Mouse (Mus musculus) erythroblast, embryonic 14.5 days (primary cell): ENCODE measurements around the gene Negr1. TPM values are rescaled to one million over a fixed set of nuclear protein-coding genes. Genes with fewer than 3 reads are reported as not detected.

Experiments
- H3K27me3 ChIP-seq: 2 replicates; pipeline ENCODE4 v1.6.1; 2012; ENCODE audit warnings: inconsistent platforms; ENCODE audit not compliant: control insufficient read depth
- H3K36me3 ChIP-seq: 2 replicates; pipeline ENCODE4 v1.6.1; 2012; ENCODE audit warnings: mild to moderate bottlenecking, inconsistent platforms; ENCODE audit not compliant: control insufficient read depth
- H3K4me1 ChIP-seq: 2 replicates; pipeline ENCODE4 v1.6.1; 2012; ENCODE audit warnings: inconsistent platforms; ENCODE audit not compliant: control insufficient read depth
- H3K4me3 ChIP-seq: replicated peaks from 2 replicates; pipeline ENCODE3; 2012; ENCODE audit warnings: moderate library complexity, mild to moderate bottlenecking, inconsistent platforms
- H3K9me3 ChIP-seq: 2 replicates; pipeline ENCODE4 v1.6.1; 2012; ENCODE audit warnings: low read length, inconsistent platforms, mixed read lengths; ENCODE audit not compliant: control insufficient read depth
- GATA1 ChIP-seq: IDR thresholded peaks from 2 replicates; pipeline ENCODE4 v1.6.1; 2012; ENCODE audit warnings: low read length, inconsistent platforms, mixed read lengths
- TAL1 ChIP-seq: IDR thresholded peaks from 3 replicates; pipeline ENCODE4 v1.6.1; 2012; ENCODE audit warnings: low read length, inconsistent platforms, mixed read lengths
- polyA plus RNA-seq: library from polyadenylated mRNA; stranded (reverse); fragments of >175 nt; gene quantifications from 2 replicates; pipeline ENCODE4 v1.2.3, GENCODE M21; 2012

The Negr1 gene
- polyA plus RNA-seq, 1 experiment, result 0.02 TPM

- TF ChIP-seq GATA1, result no peak
- no peak for TF ChIP-seq TAL1
- H3K36me3 ChIP-seq, result no peaks in the 10 kb centered on the region
Observed at GRCm38 (mm10) chr3:157334169-157334568, 772.6 kb downstream of the Negr1 start.

GRCm38 (mm10) chr3:157349480-157349879 is 787.9 kb downstream of the Negr1 start:
- H3K36me3 ChIP-seq, result no peaks in the 10 kb centered on the region
- H3K9me3 ChIP-seq, result no peaks in the 10 kb centered on the region
- no peaks in the 10 kb centered on the region for H3K27me3 ChIP-seq
- no peaks in the 10 kb centered on the region for H3K4me1 ChIP-seq
- TF ChIP-seq TAL1, result no peak
- TF ChIP-seq GATA1, result no peak
- no peak overlapping the region for H3K4me3 ChIP-seq

More at GRCm38 (mm10) chr3:157334169-157334568, 772.6 kb downstream of the Negr1 start:
- Histone ChIP-seq H3K9me3 (no peaks in the 10 kb centered on the region), H3K4me1 (no peaks in the 10 kb centered on the region), H3K4me3 (no peak overlapping the region), H3K27me3 (no peaks in the 10 kb centered on the region)

GRCm38 (mm10) chr3:157358905-157359304 is 797.3 kb downstream of the Negr1 start:
- Histone ChIP-seq H3K4me1 (no peaks in the 10 kb centered on the region), H3K9me3 (peaks cover 3% of the 10 kb centered on the region; the same call in 1 of the 2 replicates), H3K4me3 (no peak overlapping the region), H3K36me3 (no peaks in the 10 kb centered on the region), H3K27me3 (no peaks in the 10 kb centered on the region)
- TF ChIP-seq TAL1, result no peak

GRCm38 (mm10) chr3:157359840-157360239 is 798.2 kb downstream of the Negr1 start:
- Histone ChIP-seq H3K36me3 (no peaks in the 10 kb centered on the region), H3K4me1 (no peaks in the 10 kb centered on the region), H3K4me3 (no peak overlapping the region), H3K9me3 (peaks cover 3% of the 10 kb centered on the region; the same call in 1 of the 2 replicates), H3K27me3 (no peaks in the 10 kb centered on the region)
- no peak for TF ChIP-seq TAL1
- no peak for TF ChIP-seq GATA1
